ENCODE assay signal across 9 mouse cellular contexts in the genomic region with DNA sequence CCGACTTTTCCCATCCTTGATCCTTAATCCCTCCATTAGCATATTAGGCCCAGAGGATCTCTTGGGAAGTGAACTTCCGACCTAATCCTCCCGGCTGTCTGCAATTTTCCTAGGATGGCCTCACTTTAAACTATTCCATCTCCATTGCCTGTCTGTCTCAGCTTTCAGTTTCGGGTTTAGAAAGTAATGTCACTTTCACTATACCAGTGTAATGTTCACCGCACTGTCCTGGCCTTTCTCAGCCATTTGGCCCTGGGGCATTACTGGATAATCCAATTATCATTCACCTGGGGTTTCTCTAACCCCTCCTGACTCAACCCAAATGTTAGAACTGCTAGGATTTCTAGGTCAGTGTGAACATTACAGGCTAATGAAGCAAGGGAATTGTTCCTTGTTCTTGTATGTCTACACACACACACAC. TPM values are rescaled to one million over a fixed set of nuclear protein-coding genes. Genes with fewer than 3 reads are reported as not detected.
DNase-seq lines count a peak whose midpoint lies in the region; ATAC-seq and TF ChIP-seq lines count a peak whose summit lies in the region.
"Had no signal": no experiment of that assay in that cellular context is flagged by ENCODE, and none has a peak within 500 bp of the region (broad histone marks: within the 10 kb centered on the region; RNA-seq: fewer than 3 reads in every experiment).

No protein-coding gene starts in this region.

- H3K9ac ChIP-seq in neural tube, embryonic 11.5 days (ENCODE audit: low read length): peak overlapping the region; percentile 100

- no peaks in the 10 kb centered on the region for H3K36me3 ChIP-seq in neural tube, embryonic 11.5 days (ENCODE audit: control insufficient read depth, insufficient read depth, low read length)
- no peaks in the 10 kb centered on the region for H3K36me3 ChIP-seq in myocyte (ENCODE audit: control insufficient read depth, insufficient read depth)

- no peak for ATAC-seq in neural tube, embryonic 11.5 days (ENCODE audit: insufficient read depth, low FRiP score, low TSS enrichment)
- ATAC-seq in common myeloid progenitor, adult 5-6 weeks (replicated peaks; ENCODE audit: low read depth, poor library complexity, severe bottlenecking): peak; percentile 26; the same call in 1 of the 2 replicates
- peak; percentile 54 for ATAC-seq in inflammation-experienced regulatory T-cells, adult 6 months

- H3K4me3 ChIP-seq in neural tube, embryonic 11.5 days (ENCODE audit: low read depth, low read length): peak overlapping the region; percentile 100
- H3K4me3 ChIP-seq in myocyte: peak overlapping the region; percentile 86

- peaks cover 57% of the 10 kb centered on the region for H3K79me2 ChIP-seq in myocyte (ENCODE audit: control insufficient read depth, insufficient read depth)

- H3K9me3 ChIP-seq in neural tube, embryonic 11.5 days (ENCODE audit: control insufficient read depth, low read length): no peaks in the 10 kb centered on the region

- no peaks in the 10 kb centered on the region for H3K27me3 ChIP-seq in neural tube, embryonic 11.5 days (ENCODE audit: control insufficient read depth, insufficient read depth, low read length)
- H3K27me3 ChIP-seq in myocyte (ENCODE audit: control insufficient read depth, insufficient read depth, insufficient read length): no peaks in the 10 kb centered on the region

- peak overlapping the region; percentile 97; the same call in 1 of the 2 replicates for H3K27ac ChIP-seq in neural tube, embryonic 11.5 days (ENCODE audit: low read depth, low read length)

- peak overlapping the region; percentile 93 for H3ac ChIP-seq in myocyte (ENCODE audit: control insufficient read depth, insufficient read length)

- H3K4me2 ChIP-seq in neural tube, embryonic 11.5 days (ENCODE audit: low read depth): peak overlapping the region; percentile 74
- H3K4me2 ChIP-seq in myocyte (ENCODE audit: low read depth): peak overlapping the region; percentile 90

- TF ChIP-seq POLR2A in myocyte (IDR thresholded peaks at IDR 0.05; ENCODE audit: insufficient read length, low read depth): no peak

- no peak for DNase-seq in neural tube, embryonic 11.5 days (ENCODE audit: low spot score)
- DNase-seq in neural tube, embryonic 10.5 days (ENCODE audit: extremely low spot score, low spot score): no peak
- no peak for DNase-seq in left cerebral cortex, adult 8-10 months (ENCODE audit: low spot score in 2 of 2)
- DNase-seq in thymus, postnatal 25 days: no peak
- no peak for DNase-seq in urinary bladder, postnatal 36 days (ENCODE audit: low spot score in 2 of 2)

- WGBS in neural tube, embryonic 11.5 days: 2% methylated on average over 5 of the region's 5 CpGs

- H3K4me1 ChIP-seq in neural tube, embryonic 11.5 days (ENCODE audit: control insufficient read depth, insufficient read depth, low read length): peaks cover 38% of the 10 kb centered on the region

TF ChIP-seq in myocyte, 11 proteins besides CTCF, POLR2A, EP300 and RAD21:
- TF ChIP-seq POLR2AphosphoS2 (IDR thresholded peaks at IDR 0.05; ENCODE audit: insufficient read length, low read depth) (no peak), TCF3 (IDR thresholded peaks at IDR 0.05; ENCODE audit: insufficient read length, low read depth) (no peak), SRF (IDR thresholded peaks at IDR 0.05; ENCODE audit: control insufficient read depth, insufficient read length, low read depth) (no peak), MYOD1 (IDR thresholded peaks at IDR 0.05; ENCODE audit: control insufficient read depth in 1 of 3, insufficient read length in 2 of 3, low read depth in 2 of 3) (no peak)

RNA-seq across cellular contexts. Expression of a gene that starts 26.7 kb away (rescaled TPM):
- polyA plus RNA-seq in neural tube, embryonic 11.5 days (2014; fragmentation: Nextera tagmentation; extraction: Ambion mirVana): 0.33 and 0.45 TPM in 2 replicates
- total RNA-seq in common myeloid progenitor, adult 5-6 weeks (2017): 0.09 TPM in 1 of 2 replicates, not detected in the other
- under 1 TPM in 2 of 3 experiments, not detected in 1; 0.16 to 0.38 TPM for polyA plus RNA-seq in inflammation-experienced regulatory T-cells, adult 6 months (2017; shearing (Covaris generic))
- polyA plus RNA-seq in myocyte (2012; fragmentation: generic; extraction: Trizol): 0.13 TPM
- total RNA-seq in left cerebral cortex, adult 8-10 months (2022): under 1 TPM; 0.09 to 0.39 (median 0.27) TPM
- total RNA-seq: hematopoietic stem cell, adult 5-6 weeks had no signal
